Mouse (Mus musculus) lung, adult 2 months (tissue): ENCODE measurements around the gene Commd7.

Source experiments
- CTCF ChIP-seq: fragments of 200-500 bp; IDR thresholded peaks from 2 replicates; pipeline ENCODE4 v1.5.1; 2011; ENCODE audit warnings: mild to moderate bottlenecking, low read length, control low read depth; ENCODE audit not compliant: insufficient read depth
- POLR2A ChIP-seq: fragments of 200-500 bp; IDR thresholded peaks from 2 replicates; pipeline ENCODE4 v1.6.1; 2011; ENCODE audit warnings: low read depth, mild to moderate bottlenecking, control low read depth, low read length, borderline replicate concordance; ENCODE audit errors: extremely low read depth

- TF ChIP-seq POLR2A: no peak
- TF ChIP-seq CTCF: no peak
Observed at GRCm38 (mm10) chr2:153576150-153576549, 56.4 kb downstream of the Commd7 start.
